Mouse (Mus musculus): ENCODE results near the gene Ywhaq. TPM values are rescaled to one million over a fixed set of nuclear protein-coding genes. Genes with fewer than 3 reads are reported as not detected.

Gene Ywhaq
- polyA plus RNA-seq, 2 experiments = 251 to 588 TPM

GRCm38 (mm10) chr12:21451752-21452151, 34.3 kb upstream of the Ywhaq start:
- H3K4me2 ChIP-seq (replicated peaks; ENCODE audit: low read depth, low read length, severe bottlenecking) = no peak overlapping the region
- TF ChIP-seq POLR2A (IDR thresholded peaks at IDR 0.05; ENCODE audit: borderline replicate concordance, extremely low read depth, insufficient read depth, insufficient read length) = no peak
- H3K27ac ChIP-seq (replicated peaks; ENCODE audit: low read depth, low read length) = no peak overlapping the region
- no peaks in the 10 kb centered on the region for H3K27me3 ChIP-seq (ENCODE audit: control insufficient read depth, insufficient read depth, low read length)
- 23% methylated on average over 1 of the region's 1 CpGs for WGBS
- DNase-seq (ENCODE audit: low spot score) = no peak
- no peak for ATAC-seq (ENCODE audit: low FRiP score, low read depth)
- H3K9ac ChIP-seq (ENCODE audit: low read depth, low read length, severe bottlenecking) = no peak overlapping the region
- H3K36me3 ChIP-seq (ENCODE audit: control insufficient read depth, insufficient read depth, low read length) = no peaks in the 10 kb centered on the region
- no peaks in the 10 kb centered on the region for H3K9me3 ChIP-seq (ENCODE audit: control insufficient read depth, low read length)
- H3K4me1 ChIP-seq (ENCODE audit: control insufficient read depth, insufficient read depth, low read length) = no peaks in the 10 kb centered on the region
- H3K4me3 ChIP-seq (replicated peaks; ENCODE audit: low read length) = no peak overlapping the region

DNA sequence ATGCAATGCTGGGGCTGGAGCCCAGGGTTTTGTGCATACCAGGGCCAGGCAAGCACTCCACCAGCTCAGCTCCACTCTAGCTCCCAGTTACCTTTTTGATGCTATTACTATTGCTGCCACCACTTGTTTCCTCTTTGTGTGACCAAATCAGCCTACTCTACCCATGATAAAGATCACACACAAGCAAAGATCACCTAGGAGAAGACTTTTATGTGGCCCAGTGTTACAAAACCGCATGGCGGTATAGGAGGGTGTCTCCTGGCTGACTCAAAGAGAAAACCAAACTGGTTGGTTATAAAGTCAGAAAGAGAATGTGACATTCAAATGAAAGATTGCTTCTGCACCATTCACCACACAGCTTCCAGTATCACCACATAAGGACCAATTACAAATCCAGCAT, 33.9 kb upstream of the Ywhaq start:
- ATAC-seq (ENCODE audit: low FRiP score, low read depth) (no peak), DNase-seq (ENCODE audit: low spot score) (no peak)
- no peak for TF ChIP-seq POLR2A (IDR thresholded peaks at IDR 0.05; ENCODE audit: borderline replicate concordance, extremely low read depth, insufficient read depth, insufficient read length)
- Histone ChIP-seq H3K4me1 (ENCODE audit: control insufficient read depth, insufficient read depth, low read length) (no peaks in the 10 kb centered on the region), H3K4me3 (replicated peaks; ENCODE audit: low read length) (no peak overlapping the region), H3K36me3 (ENCODE audit: control insufficient read depth, insufficient read depth, low read length) (no peaks in the 10 kb centered on the region), H3K27me3 (ENCODE audit: control insufficient read depth, insufficient read depth, low read length) (no peaks in the 10 kb centered on the region), H3K4me2 (replicated peaks; ENCODE audit: low read depth, low read length, severe bottlenecking) (no peak overlapping the region), H3K9ac (ENCODE audit: low read depth, low read length, severe bottlenecking) (no peak overlapping the region), H3K27ac (replicated peaks; ENCODE audit: low read depth, low read length) (no peak overlapping the region), H3K9me3 (ENCODE audit: control insufficient read depth, low read length) (no peaks in the 10 kb centered on the region)
- 83% methylated on average over 2 of the region's 2 CpGs for WGBS

GRCm38 (mm10) chr12:21443783-21444182, 26.3 kb upstream of the Ywhaq start:
- Histone ChIP-seq H3K4me1 (ENCODE audit: control insufficient read depth, insufficient read depth, low read length) (no peaks in the 10 kb centered on the region), H3K27me3 (ENCODE audit: control insufficient read depth, insufficient read depth, low read length) (no peaks in the 10 kb centered on the region), H3K36me3 (ENCODE audit: control insufficient read depth, insufficient read depth, low read length) (no peaks in the 10 kb centered on the region), H3K27ac (replicated peaks; ENCODE audit: low read depth, low read length) (no peak overlapping the region), H3K9ac (ENCODE audit: low read depth, low read length, severe bottlenecking) (no peak overlapping the region), H3K4me2 (replicated peaks; ENCODE audit: low read depth, low read length, severe bottlenecking) (no peak overlapping the region), H3K4me3 (replicated peaks; ENCODE audit: low read length) (no peak overlapping the region), H3K9me3 (ENCODE audit: control insufficient read depth, low read length) (no peaks in the 10 kb centered on the region)
- ATAC-seq (ENCODE audit: low FRiP score, low read depth) (no peak), DNase-seq (ENCODE audit: low spot score) (no peak)
- no peak for TF ChIP-seq POLR2A (IDR thresholded peaks at IDR 0.05; ENCODE audit: borderline replicate concordance, extremely low read depth, insufficient read depth, insufficient read length)
- 88% methylated on average over 3 of the region's 3 CpGs for WGBS

DNA sequence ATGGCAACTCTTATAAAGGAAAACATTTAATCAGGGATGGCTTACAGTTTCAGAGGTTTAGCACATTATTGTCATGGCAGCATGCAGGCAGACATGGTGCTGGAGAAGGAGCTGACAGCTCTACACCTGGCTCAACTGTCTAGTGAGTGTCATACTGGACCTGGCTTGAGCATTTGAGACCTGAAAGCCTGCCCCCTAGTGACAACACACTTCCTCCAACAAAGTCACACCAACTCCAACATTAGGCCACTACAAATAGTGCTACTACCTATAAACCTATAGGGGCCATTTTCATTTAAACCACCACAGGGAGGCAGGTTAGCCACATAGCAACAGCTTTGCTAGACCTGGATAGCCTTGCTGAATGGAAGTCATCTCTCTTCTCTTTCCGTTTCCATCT, 24.4 kb upstream of the Ywhaq start:
- 83% methylated on average over 1 of the region's 1 CpGs for WGBS
- no peaks in the 10 kb centered on the region for H3K27me3 ChIP-seq (ENCODE audit: control insufficient read depth, insufficient read depth, low read length)
- H3K4me2 ChIP-seq (replicated peaks; ENCODE audit: low read depth, low read length, severe bottlenecking) = no peak overlapping the region
- no peaks in the 10 kb centered on the region for H3K4me1 ChIP-seq (ENCODE audit: control insufficient read depth, insufficient read depth, low read length)
- DNase-seq (ENCODE audit: low spot score) (no peak), ATAC-seq (ENCODE audit: low FRiP score, low read depth) (no peak)
- H3K36me3 ChIP-seq (ENCODE audit: control insufficient read depth, insufficient read depth, low read length) = no peaks in the 10 kb centered on the region
- no peak overlapping the region for H3K27ac ChIP-seq (replicated peaks; ENCODE audit: low read depth, low read length)
- TF ChIP-seq POLR2A (IDR thresholded peaks at IDR 0.05; ENCODE audit: borderline replicate concordance, extremely low read depth, insufficient read depth, insufficient read length) = no peak
- H3K4me3 ChIP-seq (replicated peaks; ENCODE audit: low read length) = no peak overlapping the region
- no peaks in the 10 kb centered on the region for H3K9me3 ChIP-seq (ENCODE audit: control insufficient read depth, low read length)
- H3K9ac ChIP-seq (ENCODE audit: low read depth, low read length, severe bottlenecking) = no peak overlapping the region

- no peak for ATAC-seq (ENCODE audit: low FRiP score, low read depth)
- no peak for DNase-seq (ENCODE audit: low spot score)
- Histone ChIP-seq H3K9ac (ENCODE audit: low read depth, low read length, severe bottlenecking) (no peak overlapping the region), H3K4me2 (replicated peaks; ENCODE audit: low read depth, low read length, severe bottlenecking) (no peak overlapping the region), H3K27me3 (ENCODE audit: control insufficient read depth, insufficient read depth, low read length) (no peaks in the 10 kb centered on the region), H3K27ac (replicated peaks; ENCODE audit: low read depth, low read length) (no peak overlapping the region), H3K36me3 (ENCODE audit: control insufficient read depth, insufficient read depth, low read length) (no peaks in the 10 kb centered on the region), H3K4me3 (replicated peaks; ENCODE audit: low read length) (no peak overlapping the region), H3K9me3 (ENCODE audit: control insufficient read depth, low read length) (no peaks in the 10 kb centered on the region), H3K4me1 (ENCODE audit: control insufficient read depth, insufficient read depth, low read length) (no peaks in the 10 kb centered on the region)
- WGBS = 82% methylated on average over 9 of the region's 9 CpGs
- TF ChIP-seq POLR2A (IDR thresholded peaks at IDR 0.05; ENCODE audit: borderline replicate concordance, extremely low read depth, insufficient read depth, insufficient read length) = no peak
Observed at GRCm38 (mm10) chr12:21439428-21439827, 22.0 kb upstream of the Ywhaq start.
